Mouse (Mus musculus): ENCODE measurements at regions not wholly inside any gene's neighbourhood (a gene's known extent, or its start where the extent isn't known, plus 50 kb on each side); places are given as distances from the start of the nearest gene placed in this dataset.

DNA sequence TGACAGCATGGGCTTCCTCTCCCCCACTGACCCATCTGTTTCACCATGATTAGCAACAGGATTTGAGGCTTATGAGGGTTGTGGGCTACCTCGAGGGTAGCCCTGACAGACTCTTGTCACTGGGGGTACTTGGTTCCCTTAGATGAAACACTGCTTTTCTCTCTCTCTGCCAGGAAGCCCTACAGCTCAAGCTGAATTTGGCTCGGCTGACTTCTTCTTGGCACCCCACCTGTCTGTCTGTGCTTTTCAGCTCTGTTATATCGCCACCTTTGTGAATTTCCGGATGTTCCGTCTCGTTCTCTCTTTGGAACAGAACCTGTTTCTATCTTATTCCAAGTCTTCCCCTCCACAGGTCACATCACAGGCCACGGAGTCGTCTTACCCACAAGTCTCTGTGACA lies 330.0 kb downstream of the 1500009L16Rik start:
- Histone ChIP-seq H3K4me2 (replicated peaks; ENCODE audit: low read depth, low read length, severe bottlenecking) (no peak overlapping the region), H3K4me1 (ENCODE audit: control insufficient read depth, insufficient read depth, low read length) (peaks cover 6% of the 10 kb centered on the region; the same call in 1 of the 2 replicates), H3K9ac (ENCODE audit: low read depth, low read length, severe bottlenecking) (no peak overlapping the region), H3K27ac (replicated peaks; ENCODE audit: low read depth, low read length) (no peak overlapping the region), H3K27me3 (ENCODE audit: control insufficient read depth, insufficient read depth, low read length) (no peaks in the 10 kb centered on the region), H3K9me3 (ENCODE audit: control insufficient read depth, low read length) (no peaks in the 10 kb centered on the region), H3K36me3 (ENCODE audit: control insufficient read depth, insufficient read depth, low read length) (no peaks in the 10 kb centered on the region), H3K4me3 (replicated peaks; ENCODE audit: low read length) (no peak overlapping the region)
- no peak for DNase-seq (ENCODE audit: low spot score)
- 86% methylated on average over 8 of the region's 8 CpGs for WGBS
- no peak for TF ChIP-seq POLR2A (IDR thresholded peaks at IDR 0.05; ENCODE audit: borderline replicate concordance, extremely low read depth, insufficient read depth, insufficient read length)
- ATAC-seq (ENCODE audit: low FRiP score, low read depth): no peak

DNA sequence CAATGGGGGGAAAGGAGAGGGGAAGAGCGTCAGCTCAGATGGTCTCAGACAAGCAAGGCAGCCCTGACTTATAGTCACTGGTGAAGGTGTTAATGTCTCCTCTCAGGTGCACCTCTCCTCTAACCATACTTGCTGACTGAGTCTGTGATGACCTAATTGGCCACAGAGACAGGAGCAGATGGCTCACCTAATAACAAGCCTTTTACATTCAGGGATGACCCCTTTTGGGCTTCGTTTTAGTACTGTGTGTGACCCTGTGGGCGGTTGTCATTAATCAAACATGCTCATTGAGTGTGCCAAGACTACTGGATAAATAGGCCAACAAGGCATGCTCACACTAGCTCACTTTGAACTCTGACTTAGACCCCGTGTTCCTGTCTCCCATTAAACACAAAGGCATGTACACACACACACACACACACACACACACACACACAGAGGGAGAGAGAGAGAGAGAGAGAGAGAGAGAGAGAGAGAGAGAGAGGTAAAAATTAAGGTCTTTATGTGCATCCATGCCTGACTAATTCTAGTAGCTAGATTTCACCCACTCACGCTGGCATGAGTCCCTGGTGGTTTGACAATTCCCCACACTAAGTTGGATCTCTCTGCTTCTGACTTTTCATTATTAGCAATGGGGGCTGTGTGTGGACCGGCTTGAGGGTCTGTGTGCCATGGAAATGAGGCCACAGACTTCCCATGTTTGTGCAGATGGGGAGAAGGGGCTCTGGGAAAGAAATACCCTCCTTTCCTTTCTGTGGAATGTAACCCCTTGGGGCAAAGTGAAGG lies 332.1 kb downstream of the 1500009L16Rik start:
- Histone ChIP-seq H3K27me3 (ENCODE audit: control insufficient read depth, insufficient read depth, low read length) (no peaks in the 10 kb centered on the region), H3K4me3 (replicated peaks; ENCODE audit: low read length) (no peak overlapping the region), H3K27ac (replicated peaks; ENCODE audit: low read depth, low read length) (no peak overlapping the region), H3K4me2 (replicated peaks; ENCODE audit: low read depth, low read length, severe bottlenecking) (no peak overlapping the region), H3K4me1 (ENCODE audit: control insufficient read depth, insufficient read depth, low read length) (peaks cover 6% of the 10 kb centered on the region; the same call in 1 of the 2 replicates), H3K36me3 (ENCODE audit: control insufficient read depth, insufficient read depth, low read length) (no peaks in the 10 kb centered on the region), H3K9me3 (ENCODE audit: control insufficient read depth, low read length) (no peaks in the 10 kb centered on the region), H3K9ac (ENCODE audit: low read depth, low read length, severe bottlenecking) (no peak overlapping the region)
- ATAC-seq (ENCODE audit: low FRiP score, low read depth) (no peak), DNase-seq (ENCODE audit: low spot score) (no peak)
- WGBS: 61% methylated on average over 6 of the region's 6 CpGs
- TF ChIP-seq POLR2A (IDR thresholded peaks at IDR 0.05; ENCODE audit: borderline replicate concordance, extremely low read depth, insufficient read depth, insufficient read length): no peak

DNA sequence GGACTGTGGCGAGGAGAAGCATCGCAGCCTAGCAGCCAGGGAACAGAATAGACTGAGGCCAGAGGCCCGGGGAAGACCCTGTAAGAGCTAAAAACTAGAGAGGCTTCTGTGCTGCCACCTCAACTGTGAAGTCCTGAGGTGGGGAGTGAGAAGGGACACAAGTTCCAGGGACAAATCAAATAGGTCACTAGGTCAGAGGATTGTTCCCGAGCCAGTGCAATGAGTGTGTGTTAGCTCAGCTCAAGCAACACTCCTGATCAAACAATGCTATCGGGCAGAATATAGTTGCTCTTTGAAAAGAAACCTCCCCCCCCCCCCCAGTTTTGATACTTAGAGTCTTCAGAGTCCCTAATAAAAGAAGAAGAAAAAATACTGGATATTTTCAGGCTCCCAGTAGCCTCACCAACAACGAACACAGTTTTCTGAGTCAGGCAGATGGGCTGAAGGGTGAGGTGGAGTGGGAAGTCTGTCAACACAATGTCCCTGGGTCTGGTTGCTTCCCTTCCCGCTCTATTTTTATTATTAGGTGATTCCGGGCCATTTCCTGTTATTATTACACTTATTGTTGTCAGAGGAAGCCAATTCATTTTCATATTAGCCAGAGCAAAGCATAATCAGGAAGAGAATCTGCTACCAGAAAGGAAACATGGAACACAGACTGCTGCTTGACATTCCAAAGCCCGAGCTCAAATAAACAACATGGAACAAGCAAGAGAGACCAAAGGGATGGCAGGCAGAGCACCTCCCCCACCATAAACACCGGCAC lies 332.9 kb downstream of the 1500009L16Rik start:
- Histone ChIP-seq H3K36me3 (ENCODE audit: control insufficient read depth, insufficient read depth, low read length) (no peaks in the 10 kb centered on the region), H3K9me3 (ENCODE audit: control insufficient read depth, low read length) (no peaks in the 10 kb centered on the region), H3K4me3 (replicated peaks; ENCODE audit: low read length) (no peak overlapping the region), H3K9ac (ENCODE audit: low read depth, low read length, severe bottlenecking) (no peak overlapping the region), H3K4me1 (ENCODE audit: control insufficient read depth, insufficient read depth, low read length) (peaks cover 10% of the 10 kb centered on the region), H3K27me3 (ENCODE audit: control insufficient read depth, insufficient read depth, low read length) (no peaks in the 10 kb centered on the region), H3K27ac (replicated peaks; ENCODE audit: low read depth, low read length) (no peak overlapping the region), H3K4me2 (replicated peaks; ENCODE audit: low read depth, low read length, severe bottlenecking) (no peak overlapping the region)
- DNase-seq (ENCODE audit: low spot score): no peak
- no peak for TF ChIP-seq POLR2A (IDR thresholded peaks at IDR 0.05; ENCODE audit: borderline replicate concordance, extremely low read depth, insufficient read depth, insufficient read length)
- WGBS: 73% methylated on average over 10 of the region's 10 CpGs
- no peak for ATAC-seq (ENCODE audit: low FRiP score, low read depth)

DNA sequence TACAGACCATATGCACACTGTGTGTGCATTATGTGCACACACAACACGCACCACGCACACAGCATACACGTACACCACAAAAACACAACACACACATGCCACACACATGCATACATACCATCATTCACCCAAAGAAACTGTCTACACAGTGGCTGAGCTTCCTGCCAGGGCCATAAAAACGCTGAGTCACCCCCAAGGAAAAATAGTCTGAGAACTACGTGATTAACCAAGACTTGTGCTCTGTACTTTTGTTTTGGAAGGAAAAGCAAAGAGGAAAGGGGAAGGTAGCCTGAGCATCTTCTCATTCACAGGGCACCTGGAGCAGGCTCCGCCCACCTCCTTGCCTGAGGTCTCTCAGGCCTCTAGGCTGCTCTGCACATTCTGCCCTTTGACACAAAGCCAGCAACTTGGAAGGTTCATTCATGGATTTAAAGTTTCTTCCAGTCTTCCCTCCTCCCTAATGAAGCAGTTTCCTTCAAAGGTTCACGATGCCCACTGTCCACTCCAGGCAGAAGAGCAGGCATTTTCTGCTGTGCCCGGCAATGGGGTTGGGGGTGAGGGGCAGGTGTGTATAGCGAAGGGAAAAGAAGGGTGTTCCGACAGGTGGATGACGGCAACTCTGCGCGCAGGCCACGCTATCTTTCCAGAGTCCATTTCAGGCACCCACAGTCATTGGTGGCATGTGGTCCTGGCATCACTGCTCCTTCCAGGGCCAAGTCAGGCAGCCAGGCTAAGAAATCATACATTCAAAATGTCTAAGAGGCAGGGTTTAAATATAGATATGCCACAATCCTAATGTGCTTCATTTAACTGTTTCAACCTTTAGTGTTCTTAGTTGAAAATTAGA lies 333.9 kb downstream of the 1500009L16Rik start:
- Histone ChIP-seq H3K4me3 (replicated peaks; ENCODE audit: low read length) (no peak overlapping the region), H3K36me3 (ENCODE audit: control insufficient read depth, insufficient read depth, low read length) (no peaks in the 10 kb centered on the region), H3K4me1 (ENCODE audit: control insufficient read depth, insufficient read depth, low read length) (peaks cover 15% of the 10 kb centered on the region), H3K9ac (ENCODE audit: low read depth, low read length, severe bottlenecking) (no peak overlapping the region), H3K27me3 (ENCODE audit: control insufficient read depth, insufficient read depth, low read length) (no peaks in the 10 kb centered on the region), H3K27ac (replicated peaks; ENCODE audit: low read depth, low read length) (no peak overlapping the region), H3K4me2 (replicated peaks; ENCODE audit: low read depth, low read length, severe bottlenecking) (no peak overlapping the region), H3K9me3 (ENCODE audit: control insufficient read depth, low read length) (no peaks in the 10 kb centered on the region)
- ATAC-seq (ENCODE audit: low FRiP score, low read depth) (no peak), DNase-seq (ENCODE audit: low spot score) (no peak)
- no peak for TF ChIP-seq POLR2A (IDR thresholded peaks at IDR 0.05; ENCODE audit: borderline replicate concordance, extremely low read depth, insufficient read depth, insufficient read length)
- 81% methylated on average over 14 of the region's 14 CpGs for whole genome bisulfite sequencing

DNA sequence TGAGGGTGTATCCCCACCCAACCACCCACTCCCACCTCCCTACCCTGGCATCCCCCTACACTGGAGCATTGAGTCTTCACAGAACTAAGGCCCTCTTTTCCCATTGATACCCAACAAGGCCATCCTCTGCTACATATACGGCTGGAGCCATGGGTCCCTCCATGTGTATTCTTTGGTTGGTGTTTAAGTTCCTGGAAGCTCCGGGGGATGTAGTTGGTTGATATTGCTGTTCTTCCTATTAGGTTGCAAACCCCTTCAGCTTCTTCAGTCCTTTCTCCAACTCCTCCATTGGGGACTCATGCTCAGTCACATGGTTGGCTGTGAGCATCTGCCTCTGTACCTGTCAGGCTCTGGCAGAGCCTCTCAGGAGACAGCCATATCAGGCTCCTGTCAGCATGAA lies 335.6 kb downstream of the 1500009L16Rik start:
- 96% methylated on average over 2 of the region's 2 CpGs for WGBS
- H3K9me3 ChIP-seq (ENCODE audit: control insufficient read depth, low read length): no peaks in the 10 kb centered on the region
- no peaks in the 10 kb centered on the region for H3K27me3 ChIP-seq (ENCODE audit: control insufficient read depth, insufficient read depth, low read length)
- no peak for TF ChIP-seq POLR2A (IDR thresholded peaks at IDR 0.05; ENCODE audit: borderline replicate concordance, extremely low read depth, insufficient read depth, insufficient read length)
- H3K4me2 ChIP-seq (replicated peaks; ENCODE audit: low read depth, low read length, severe bottlenecking): no peak overlapping the region
- peaks cover 15% of the 10 kb centered on the region for H3K4me1 ChIP-seq (ENCODE audit: control insufficient read depth, insufficient read depth, low read length)
- no peak for DNase-seq (ENCODE audit: low spot score)
- H3K27ac ChIP-seq (replicated peaks; ENCODE audit: low read depth, low read length): no peak overlapping the region
- H3K9ac ChIP-seq (ENCODE audit: low read depth, low read length, severe bottlenecking): no peak overlapping the region
- no peaks in the 10 kb centered on the region for H3K36me3 ChIP-seq (ENCODE audit: control insufficient read depth, insufficient read depth, low read length)
- H3K4me3 ChIP-seq (replicated peaks; ENCODE audit: low read length): no peak overlapping the region
- ATAC-seq (ENCODE audit: low FRiP score, low read depth): no peak

Measured in limb, embryonic 14.5 days (tissue).